Mouse (Mus musculus) embryonic facial prominence, embryonic 14.5 days (tissue): ENCODE measurements at regions not wholly inside any gene's neighbourhood (a gene's known extent, or its start where the extent isn't known, plus 50 kb on each side); places are given as distances from the start of the nearest gene placed in this dataset.
A peak's percentile ranks its signal among the peaks of the same experiment; 100 is the strongest.

Experiments
- ATAC-seq: fragments of 200-750 bp; cut with Nextera tagmentation; 2 replicates; pipeline ENCODE4 v1.8.0; 2017; ENCODE audit warnings: low read depth, moderate number of reproducible peaks, moderate TSS enrichment
- DNase-seq: peaks from one replicate; pipeline ENCODE4 v3.0.0-alpha.2; 2015; ENCODE audit warnings: low spot score
- H3K27ac ChIP-seq: fragments of 300-500 bp; sonication (generic); replicated peaks from 2 replicates; pipeline ENCODE4 v1.5.1; 2014; ENCODE audit warnings: low read depth, mild to moderate bottlenecking, low read length, moderate library complexity
- H3K27me3 ChIP-seq: fragments of 300-500 bp; sonication (generic); replicated peaks from 2 replicates; pipeline ENCODE4 v1.6.1; 2014; ENCODE audit warnings: low read length; ENCODE audit not compliant: control insufficient read depth, insufficient read depth
- H3K36me3 ChIP-seq: fragments of 300-500 bp; sonication (generic); 2 replicates; pipeline ENCODE4 v1.6.1; 2014; ENCODE audit warnings: low read length, mixed read lengths; ENCODE audit not compliant: control insufficient read depth, insufficient read depth
- H3K4me1 ChIP-seq: fragments of 300-500 bp; sonication (generic); 2 replicates; pipeline ENCODE4 v1.6.1; 2014; ENCODE audit warnings: antibody characterized with exemption, low read length; ENCODE audit not compliant: control insufficient read depth, insufficient read depth
- H3K4me2 ChIP-seq: fragments of 300-500 bp; sonication (generic); 2 replicates; pipeline ENCODE4 v1.6.1; 2014; ENCODE audit warnings: low read depth, mild to moderate bottlenecking, low read length, moderate library complexity, mixed read lengths
- H3K4me3 ChIP-seq: fragments of 300-500 bp; sonication (generic); 2 replicates; pipeline ENCODE4 v1.5.1; 2014; ENCODE audit warnings: low read depth, mild to moderate bottlenecking, low read length
- H3K9ac ChIP-seq: fragments of 300-500 bp; sonication (generic); 2 replicates; pipeline ENCODE4 v1.6.1; 2014; ENCODE audit warnings: low read depth, mild to moderate bottlenecking, low read length, moderate library complexity, mixed read lengths
- H3K9me3 ChIP-seq: fragments of 300-500 bp; sonication (generic); 2 replicates; pipeline ENCODE4 v1.6.1; 2016; ENCODE audit warnings: low read length; ENCODE audit not compliant: control insufficient read depth
- WGBS: fragments of 180-500 bp; shearing (Covaris S2); extraction: QIAGEN DNeasy Blood & Tissue Kit; methylation state at CpG from one replicate; pipeline ENCODE4 v1.1.7; 2014; 5-methylcytosine and 5-hydroxymethylcytosine counted together

- H3K4me2 ChIP-seq = no peak overlapping the region
- H3K4me1 ChIP-seq = no peaks in the 10 kb centered on the region
- H3K4me3 ChIP-seq = no peak overlapping the region
- no peak for DNase-seq
- no peak for ATAC-seq
- no peak overlapping the region for H3K9ac ChIP-seq
- H3K27ac ChIP-seq = no peak overlapping the region
- WGBS = 22% methylated on average over 3 of the region's 3 CpGs
- no peaks in the 10 kb centered on the region for H3K36me3 ChIP-seq
- no peaks in the 10 kb centered on the region for H3K9me3 ChIP-seq
- no peaks in the 10 kb centered on the region for H3K27me3 ChIP-seq
Observed at GRCm38 (mm10) chr6:7790040-7790439, 54.6 kb upstream of the C1galt1 start.

GRCm38 (mm10) chr6:7789071-7789470 is 55.6 kb upstream of the C1galt1 start:
- 71% methylated on average over 3 of the region's 3 CpGs for WGBS
- Histone ChIP-seq H3K4me1 (no peaks in the 10 kb centered on the region), H3K36me3 (no peaks in the 10 kb centered on the region), H3K27me3 (no peaks in the 10 kb centered on the region), H3K4me2 (no peak overlapping the region), H3K27ac (no peak overlapping the region), H3K9ac (no peak overlapping the region), H3K9me3 (no peaks in the 10 kb centered on the region), H3K4me3 (no peak overlapping the region)
- ATAC-seq = no peak
- no peak for DNase-seq

GRCm38 (mm10) chr6:7785407-7785806 is 59.2 kb upstream of the C1galt1 start:
- DNase-seq (no peak), ATAC-seq (no peak)
- Histone ChIP-seq H3K4me1 (no peaks in the 10 kb centered on the region), H3K9me3 (no peaks in the 10 kb centered on the region), H3K4me2 (no peak overlapping the region), H3K9ac (no peak overlapping the region), H3K27me3 (no peaks in the 10 kb centered on the region), H3K27ac (no peak overlapping the region), H3K36me3 (no peaks in the 10 kb centered on the region), H3K4me3 (no peak overlapping the region)
- 63% methylated on average over 4 of the region's 4 CpGs for WGBS

GRCm38 (mm10) chr6:7783059-7783458 is 61.6 kb upstream of the C1galt1 start:
- 57% methylated on average over 1 of the region's 1 CpGs for WGBS
- Histone ChIP-seq H3K4me2 (no peak overlapping the region), H3K4me1 (no peaks in the 10 kb centered on the region), H3K36me3 (no peaks in the 10 kb centered on the region), H3K27ac (no peak overlapping the region), H3K9me3 (no peaks in the 10 kb centered on the region), H3K27me3 (no peaks in the 10 kb centered on the region), H3K9ac (no peak overlapping the region), H3K4me3 (no peak overlapping the region)
- DNase-seq (peak; percentile 52), ATAC-seq (peak; percentile 70; the same call in 1 of the 2 replicates)

GRCm38 (mm10) chr6:7779959-7780358 is 64.7 kb upstream of the C1galt1 start:
- no peaks in the 10 kb centered on the region for H3K27me3 ChIP-seq
- H3K4me1 ChIP-seq = no peaks in the 10 kb centered on the region
- no peak overlapping the region for H3K9ac ChIP-seq
- WGBS = 87% methylated on average over 2 of the region's 2 CpGs
- DNase-seq = peak; percentile 30
- no peak for ATAC-seq
- no peak overlapping the region for H3K4me2 ChIP-seq
- H3K9me3 ChIP-seq = no peaks in the 10 kb centered on the region
- no peak overlapping the region for H3K4me3 ChIP-seq
- H3K36me3 ChIP-seq = no peaks in the 10 kb centered on the region
- no peak overlapping the region for H3K27ac ChIP-seq

GRCm38 (mm10) chr6:7778642-7779404 is 65.8 kb upstream of the C1galt1 start:
- no peak for DNase-seq
- H3K4me2 ChIP-seq = no peak overlapping the region
- no peaks in the 10 kb centered on the region for H3K36me3 ChIP-seq
- no peak for ATAC-seq
- no peak overlapping the region for H3K27ac ChIP-seq
- no peak overlapping the region for H3K9ac ChIP-seq
- H3K27me3 ChIP-seq = no peaks in the 10 kb centered on the region
- H3K9me3 ChIP-seq = no peaks in the 10 kb centered on the region
- WGBS = 49% methylated on average over 7 of the region's 7 CpGs
- H3K4me3 ChIP-seq = no peak overlapping the region
- H3K4me1 ChIP-seq = no peaks in the 10 kb centered on the region

GRCm38 (mm10) chr6:7768421-7768820 is 75.4 kb upstream of the Asns start:
- H3K27me3 ChIP-seq = no peaks in the 10 kb centered on the region

GRCm38 (mm10) chr6:7767631-7768030 is 74.6 kb upstream of the Asns start:
- Histone ChIP-seq H3K27me3 (no peaks in the 10 kb centered on the region), H3K4me1 (no peaks in the 10 kb centered on the region), H3K4me2 (no peak overlapping the region), H3K36me3 (no peaks in the 10 kb centered on the region), H3K27ac (no peak overlapping the region), H3K4me3 (no peak overlapping the region), H3K9ac (no peak overlapping the region), H3K9me3 (no peaks in the 10 kb centered on the region)
- WGBS = 83% methylated on average over 4 of the region's 4 CpGs
- ATAC-seq (no peak), DNase-seq (no peak)

More at GRCm38 (mm10) chr6:7768421-7768820, 75.4 kb upstream of the Asns start:
- Histone ChIP-seq H3K36me3 (no peaks in the 10 kb centered on the region), H3K9ac (no peak overlapping the region), H3K27ac (no peak overlapping the region), H3K9me3 (no peaks in the 10 kb centered on the region), H3K4me3 (no peak overlapping the region), H3K4me2 (no peak overlapping the region), H3K4me1 (no peaks in the 10 kb centered on the region)
- DNase-seq = no peak
- ATAC-seq = no peak

GRCm38 (mm10) chr6:7759385-7759784 is 66.3 kb upstream of the Asns start:
- ATAC-seq = no peak
- Histone ChIP-seq H3K9ac (no peak overlapping the region), H3K4me1 (no peaks in the 10 kb centered on the region), H3K4me2 (no peak overlapping the region), H3K27ac (no peak overlapping the region), H3K36me3 (no peaks in the 10 kb centered on the region), H3K27me3 (no peaks in the 10 kb centered on the region), H3K4me3 (no peak overlapping the region), H3K9me3 (no peaks in the 10 kb centered on the region)
- DNase-seq = no peak
- 73% methylated on average over 5 of the region's 5 CpGs for WGBS
